In the genomic region with DNA sequence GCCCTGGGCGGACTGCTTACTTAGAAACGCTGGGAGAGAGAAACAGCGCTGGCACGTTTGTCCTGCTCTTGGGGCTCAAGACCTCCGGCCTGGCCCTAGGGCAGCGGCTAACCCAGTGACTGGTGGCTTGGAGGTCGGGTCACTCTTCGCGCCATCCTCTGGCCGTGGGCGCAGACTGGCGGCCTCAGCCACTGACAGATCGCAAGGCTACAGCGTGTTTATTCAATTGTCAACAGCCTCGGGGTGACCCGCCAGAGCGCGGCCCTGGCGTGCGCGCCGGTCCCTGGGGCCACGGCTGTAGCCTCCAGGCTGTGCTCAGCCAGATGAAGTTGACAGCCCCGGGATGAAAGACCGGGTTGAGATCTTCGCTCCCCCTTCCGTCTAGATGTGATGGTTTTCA, we compare ENCODE assay signal across 8 mouse cellular contexts. TPM values are rescaled to one million over a fixed set of nuclear protein-coding genes. Genes with fewer than 3 reads are reported as not detected.
DNase-seq lines count a peak whose midpoint lies in the region; ATAC-seq lines count a peak whose summit lies in the region.

No protein-coding gene starts in this region.

- peaks cover 27% of the 10 kb centered on the region for H3K4me1 ChIP-seq in heart, embryonic 12.5 days (replicated peaks)
- peaks cover 3 to 10% of the 10 kb centered on the region in 2 experiments; a peak in 3 of 4 replicates for H3K4me1 ChIP-seq in heart, embryonic 14.5 days (ENCODE audit: control insufficient read depth in 2 of 2, insufficient read depth in 2 of 2, low read length in 2 of 2)
- H3K4me1 ChIP-seq in liver, embryonic 12.5 days, result peaks cover 11% of the 10 kb centered on the region; the same call in 1 of the 2 replicates

- H3K9ac ChIP-seq in heart, embryonic 12.5 days, result peak overlapping the region; percentile 46; the same call in 1 of the 2 replicates
- H3K9ac ChIP-seq in heart, embryonic 14.5 days (ENCODE audit: low read length), result peak overlapping the region; percentile 2; the same call in 1 of the 2 replicates
- H3K9ac ChIP-seq in liver, embryonic 12.5 days, result no peak overlapping the region

- no peaks in the 10 kb centered on the region for H3K36me3 ChIP-seq in heart, embryonic 12.5 days
- no peaks in the 10 kb centered on the region for H3K36me3 ChIP-seq in heart, embryonic 14.5 days (ENCODE audit: control insufficient read depth, insufficient read depth, low read length)
- no peaks in the 10 kb centered on the region for H3K36me3 ChIP-seq in liver, embryonic 12.5 days

- H3K4me3 ChIP-seq in heart, embryonic 12.5 days, result peak overlapping the region; percentile 34
- H3K4me3 ChIP-seq in heart, embryonic 14.5 days (ENCODE audit: control insufficient read depth in 1 of 2, insufficient read depth in 1 of 2, low read depth in 1 of 2, low read length in 2 of 2), result peak overlapping the region; percentile 22 to 28; a peak in 3 of 4 replicates
- H3K4me3 ChIP-seq in liver, embryonic 12.5 days, result peak overlapping the region; percentile 25; the same call in 1 of the 2 replicates

- H3K9me3 ChIP-seq in heart, embryonic 12.5 days (replicated peaks), result no peaks in the 10 kb centered on the region
- no peaks in the 10 kb centered on the region for H3K9me3 ChIP-seq in heart, embryonic 14.5 days (ENCODE audit: control insufficient read depth, low read length)
- no peaks in the 10 kb centered on the region for H3K9me3 ChIP-seq in liver, embryonic 12.5 days (replicated peaks)

- H3K27me3 ChIP-seq in heart, embryonic 12.5 days (replicated peaks), result peaks cover 89% of the 10 kb centered on the region
- peaks cover 89% of the 10 kb centered on the region for H3K27me3 ChIP-seq in heart, embryonic 14.5 days (ENCODE audit: control insufficient read depth, insufficient read depth, low read length)
- H3K27me3 ChIP-seq in liver, embryonic 12.5 days (replicated peaks), result peaks cover 97% of the 10 kb centered on the region

- peak overlapping the region; percentile 65 for H3K4me2 ChIP-seq in heart, embryonic 12.5 days
- H3K4me2 ChIP-seq in heart, embryonic 14.5 days (ENCODE audit: low read length), result peak overlapping the region; percentile 63
- peak overlapping the region; percentile 43 for H3K4me2 ChIP-seq in liver, embryonic 12.5 days

- ATAC-seq in heart, embryonic 12.5 days (ENCODE audit: insufficient number of reproducible peaks, low FRiP score), result no peak
- ATAC-seq in heart, embryonic 14.5 days (ENCODE audit: insufficient number of reproducible peaks, insufficient read depth, low FRiP score, low read depth), result no peak
- ATAC-seq in liver, embryonic 12.5 days, result no peak

- no peak for DNase-seq in heart, postnatal 36 days
- peak; percentile 50 for DNase-seq in ZHBTc4 (ENCODE audit: low read depth, low spot score)
- DNase-seq in layer of hippocampus, adult 18-20 months (ENCODE audit: low spot score in 2 of 2), result no peak
- DNase-seq in layer of hippocampus, postnatal 25 days (ENCODE audit: extremely low spot score in 1 of 2, low spot score in 1 of 2), result no peak
- DNase-seq in layer of hippocampus, adult 9-10 months (ENCODE audit: low spot score), result no peak

- intact Hi-C loops in heart, postnatal 36 days (cut with DNase I), result no loop called here

- H3K27ac ChIP-seq in heart, embryonic 12.5 days (ENCODE audit: poor library complexity, severe bottlenecking), result no peak overlapping the region
- no peak overlapping the region for H3K27ac ChIP-seq in heart, embryonic 14.5 days (replicated peaks in 1 of 2; ENCODE audit: control insufficient read depth in 1 of 2, insufficient read depth in 1 of 2, low read depth in 2 of 2, low read length in 2 of 2)
- no peak overlapping the region for H3K27ac ChIP-seq in liver, embryonic 12.5 days

- under 1% methylated on average over 27 of the region's 27 CpGs for WGBS in heart, embryonic 12.5 days
- under 1% methylated on average over 27 of the region's 27 CpGs for WGBS in heart, embryonic 14.5 days
- 2% methylated on average over 27 of the region's 27 CpGs for WGBS in liver, embryonic 12.5 days (ENCODE audit: insufficient replicate concordance)

RNA-seq across cellular contexts. Expression of a gene that starts 3.4 kb away (rescaled TPM):
- 29.0 and 30.7 TPM in 2 replicates for polyA plus RNA-seq in heart, embryonic 12.5 days (2016; fragmentation: Nextera tagmentation; extraction: Ambion mirVana)
- total RNA-seq in heart, postnatal 36 days (2021), result 1 to 10 TPM; 5.2 to 6.9 TPM
- 23.1 and 23.6 TPM in 2 replicates for polyA plus RNA-seq in heart, embryonic 14.5 days (2014; fragmentation: Nextera tagmentation; extraction: Ambion mirVana)
- 6.6 and 7.2 TPM in 2 replicates for polyA plus RNA-seq in liver, embryonic 12.5 days (2016; fragmentation: Nextera tagmentation; extraction: Ambion mirVana)
- total RNA-seq in layer of hippocampus, adult 18-20 months (2021), result under 1 TPM in 1 of 2 experiments, not detected in 1; 0.15 TPM
- under 1 TPM in 1 of 2 experiments, not detected in 1; 0.16 TPM for total RNA-seq in layer of hippocampus, postnatal 25 days (2021)

RNA-seq across cellular contexts. Expression of a gene that starts 31.1 kb away (rescaled TPM):
- polyA plus RNA-seq in heart, embryonic 12.5 days (2016; fragmentation: Nextera tagmentation; extraction: Ambion mirVana), result not detected in 2 replicates
- total RNA-seq in heart, postnatal 36 days (2021), result not detected
- polyA plus RNA-seq in heart, embryonic 14.5 days (2014; fragmentation: Nextera tagmentation; extraction: Ambion mirVana), result not detected in 2 replicates
- not detected in 2 replicates for polyA plus RNA-seq in liver, embryonic 12.5 days (2016; fragmentation: Nextera tagmentation; extraction: Ambion mirVana)
- not detected for total RNA-seq in layer of hippocampus, adult 18-20 months (2021)
- total RNA-seq in layer of hippocampus, postnatal 25 days (2021), result not detected

Comparison
In these comparisons a context has a peak if more than half of its experiments do, and no peak if none do; other contexts are left out.
1. RNA of a gene that starts 3.4 kb away (total RNA-seq): 5.2 to 6.9 TPM in heart, postnatal 36 days; 0.16 TPM in layer of hippocampus, postnatal 25 days and 0.15 TPM in layer of hippocampus, adult 18-20 months; every median in the first group is over 4 times any median in the second.
2. Peak in every context shown above with its lines, with median percentiles within 50 percentile points of each other: H3K4me2 ChIP-seq and H3K4me3 ChIP-seq.